15 mouse cellular contexts compared by ENCODE assay signal in the genomic region with DNA sequence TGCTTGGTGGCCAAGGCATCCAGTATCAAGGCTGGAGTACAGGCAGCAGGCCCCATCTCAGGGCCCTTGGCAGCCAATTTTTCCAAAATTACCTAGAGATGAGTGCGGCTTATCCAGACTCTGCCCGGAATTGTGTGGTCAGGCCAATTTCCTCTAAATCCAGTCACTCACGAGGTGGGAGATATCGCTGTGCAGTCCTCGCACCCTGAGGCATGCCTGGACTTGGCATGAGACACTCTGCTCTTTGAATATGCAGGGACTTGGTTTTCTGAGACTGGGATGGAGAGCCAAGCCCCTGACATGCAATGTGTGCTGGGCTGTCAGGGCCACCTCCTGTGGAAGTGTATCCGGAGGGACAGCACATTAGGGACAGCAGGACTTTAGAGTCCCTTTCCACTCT. TPM values are rescaled to one million over a fixed set of nuclear protein-coding genes. Genes with fewer than 3 reads are reported as not detected.
DNase-seq lines count a peak whose midpoint lies in the region; ATAC-seq lines count a peak whose summit lies in the region.
"Had no signal": no experiment of that assay in that cellular context is flagged by ENCODE, and none has a peak within 500 bp of the region (broad histone marks: within the 10 kb centered on the region; RNA-seq: fewer than 3 reads in every experiment).

No protein-coding gene starts in this region.

- H3K4me1 ChIP-seq in hindbrain, embryonic 10.5 days (replicated peaks) = peaks cover 48% of the 10 kb centered on the region
- peaks cover 15% of the 10 kb centered on the region for H3K4me1 ChIP-seq in hindbrain, embryonic 11.5 days (replicated peaks; ENCODE audit: control insufficient read depth, insufficient read depth, low read length)
- peaks cover 19% of the 10 kb centered on the region for H3K4me1 ChIP-seq in forebrain, embryonic 11.5 days (replicated peaks; ENCODE audit: control insufficient read depth, insufficient read depth, low read length)
- H3K4me1 ChIP-seq in hindbrain, embryonic 13.5 days (replicated peaks) = peaks cover 46% of the 10 kb centered on the region
- peaks cover 44% of the 10 kb centered on the region for H3K4me1 ChIP-seq in midbrain, embryonic 15.5 days

- no peaks in the 10 kb centered on the region for H3K36me3 ChIP-seq in hindbrain, embryonic 10.5 days
- no peaks in the 10 kb centered on the region for H3K36me3 ChIP-seq in hindbrain, embryonic 11.5 days (ENCODE audit: control insufficient read depth, insufficient read depth, low read length)
- no peaks in the 10 kb centered on the region for H3K36me3 ChIP-seq in forebrain, embryonic 11.5 days (ENCODE audit: control insufficient read depth, insufficient read depth, low read length)
- H3K36me3 ChIP-seq in hindbrain, embryonic 13.5 days = no peaks in the 10 kb centered on the region
- H3K36me3 ChIP-seq in midbrain, embryonic 15.5 days (replicated peaks) = no peaks in the 10 kb centered on the region
- H3K36me3 ChIP-seq: limb, embryonic 13.5 days had no signal

- H3K9ac ChIP-seq in hindbrain, embryonic 11.5 days (ENCODE audit: low read depth, low read length) = no peak overlapping the region
- H3K9ac ChIP-seq in forebrain, embryonic 11.5 days (ENCODE audit: low read length) = no peak overlapping the region; the same call in 1 of the 2 replicates
- H3K9ac ChIP-seq in hindbrain, embryonic 13.5 days = 0 out of 2 replicates have a peak overlapping the region, but pooled peaks have one; percentile 20
- H3K9ac ChIP-seq in midbrain, embryonic 15.5 days = no peak overlapping the region
- H3K9ac ChIP-seq: limb, embryonic 13.5 days had no signal

- H3K9me3 ChIP-seq in hindbrain, embryonic 10.5 days = no peaks in the 10 kb centered on the region
- no peaks in the 10 kb centered on the region for H3K9me3 ChIP-seq in hindbrain, embryonic 11.5 days (ENCODE audit: control insufficient read depth, low read length)
- no peaks in the 10 kb centered on the region for H3K9me3 ChIP-seq in forebrain, embryonic 11.5 days (ENCODE audit: control insufficient read depth, low read length)
- H3K9me3 ChIP-seq in hindbrain, embryonic 13.5 days = no peaks in the 10 kb centered on the region
- H3K9me3 ChIP-seq in midbrain, embryonic 15.5 days = no peaks in the 10 kb centered on the region
- H3K9me3 ChIP-seq: limb, embryonic 13.5 days had no signal

- no peak for ATAC-seq in hindbrain, embryonic 11.5 days (ENCODE audit: low FRiP score)
- no peak for ATAC-seq in forebrain, embryonic 11.5 days (replicated peaks; ENCODE audit: low FRiP score)
- ATAC-seq in hindbrain, embryonic 13.5 days (ENCODE audit: low FRiP score) = no peak
- no peak for ATAC-seq in midbrain, embryonic 15.5 days (replicated peaks)
- ATAC-seq: CD4-positive, CD25-positive, alpha-beta regulatory T cell, adult 4 months had no signal

- H3K4me3 ChIP-seq in hindbrain, embryonic 10.5 days = no peak overlapping the region
- no peak overlapping the region for H3K4me3 ChIP-seq in hindbrain, embryonic 11.5 days (ENCODE audit: low read depth, low read length)
- H3K4me3 ChIP-seq in forebrain, embryonic 11.5 days (ENCODE audit: low read depth, low read length) = no peak overlapping the region
- H3K4me3 ChIP-seq in hindbrain, embryonic 13.5 days = no peak overlapping the region
- no peak overlapping the region for H3K4me3 ChIP-seq in midbrain, embryonic 15.5 days
- H3K4me3 ChIP-seq: left cerebral cortex, adult 2 months; limb, embryonic 13.5 days had no signal

- DNase-seq in hindbrain, embryonic 10.5 days (ENCODE audit: low spot score) = no peak
- no peak for DNase-seq in hindbrain, embryonic 11.5 days (ENCODE audit: low spot score)
- no peak for DNase-seq in forebrain, embryonic 11.5 days (ENCODE audit: low spot score)
- no peak for DNase-seq in gastrocnemius, postnatal 4 days (ENCODE audit: low spot score in 2 of 2)
- DNase-seq in gastrocnemius, postnatal 25 days = no peak
- no peak for DNase-seq in adrenal gland, adult 8-10 months
- DNase-seq: adrenal gland, adult 2 months; cerebellum, adult 11 months; heart, postnatal 14 days had no signal

- no peak overlapping the region for H3K4me2 ChIP-seq in hindbrain, embryonic 11.5 days (replicated peaks; ENCODE audit: low read depth, low read length)
- no peak overlapping the region for H3K4me2 ChIP-seq in forebrain, embryonic 11.5 days (ENCODE audit: low read depth, low read length, severe bottlenecking)
- H3K4me2 ChIP-seq in hindbrain, embryonic 13.5 days = no peak overlapping the region
- H3K4me2 ChIP-seq in midbrain, embryonic 15.5 days = no peak overlapping the region
- H3K4me2 ChIP-seq: heart, embryonic 11.5 days; limb, embryonic 13.5 days had no signal

- 81% methylated on average over 6 of the region's 6 CpGs for WGBS in hindbrain, embryonic 10.5 days
- WGBS in hindbrain, embryonic 11.5 days = 85% methylated on average over 6 of the region's 6 CpGs
- WGBS in forebrain, embryonic 11.5 days = 79% methylated on average over 6 of the region's 6 CpGs
- WGBS in hindbrain, embryonic 13.5 days = 76% methylated on average over 6 of the region's 6 CpGs
- WGBS in midbrain, embryonic 15.5 days = 55% methylated on average over 6 of the region's 6 CpGs

- H3K27ac ChIP-seq in hindbrain, embryonic 10.5 days = peak overlapping the region; percentile 75; the same call in 1 of the 2 replicates
- no peak overlapping the region for H3K27ac ChIP-seq in hindbrain, embryonic 11.5 days (ENCODE audit: low read depth, low read length)
- H3K27ac ChIP-seq in forebrain, embryonic 11.5 days (ENCODE audit: low read depth, low read length) = peak overlapping the region; percentile 59; the same call in 1 of the 2 replicates
- H3K27ac ChIP-seq in hindbrain, embryonic 13.5 days = peak overlapping the region; percentile 84
- peak overlapping the region; percentile 90 for H3K27ac ChIP-seq in midbrain, embryonic 15.5 days
- H3K27ac ChIP-seq: left cerebral cortex, adult 2 months; limb, embryonic 13.5 days had no signal

- peaks cover 29% of the 10 kb centered on the region for H3K27me3 ChIP-seq in hindbrain, embryonic 10.5 days (ENCODE audit: insufficient read depth, poor library complexity, severe bottlenecking)
- no peaks in the 10 kb centered on the region for H3K27me3 ChIP-seq in hindbrain, embryonic 11.5 days (ENCODE audit: control insufficient read depth, insufficient read depth, low read length)
- no peaks in the 10 kb centered on the region for H3K27me3 ChIP-seq in forebrain, embryonic 11.5 days (ENCODE audit: control insufficient read depth, insufficient read depth, low read length)
- H3K27me3 ChIP-seq in hindbrain, embryonic 13.5 days = peaks cover 16% of the 10 kb centered on the region; the same call in 1 of the 2 replicates
- H3K27me3 ChIP-seq in midbrain, embryonic 15.5 days (replicated peaks) = no peaks in the 10 kb centered on the region
- H3K27me3 ChIP-seq: limb, embryonic 13.5 days had no signal

RNA-seq across cellular contexts. Expression of gene Cpne2, which starts 33.2 kb away (rescaled TPM):
- polyA plus RNA-seq in hindbrain, embryonic 10.5 days (2016; fragmentation: Nextera tagmentation; extraction: Ambion mirVana) = 10.0 and 11.1 TPM in 2 replicates
- 9.8 and 10.1 TPM in 2 replicates for polyA plus RNA-seq in hindbrain, embryonic 11.5 days (2014; fragmentation: Nextera tagmentation; extraction: Ambion mirVana)
- 19.9 and 23.1 TPM in 2 replicates for polyA plus RNA-seq in forebrain, embryonic 11.5 days (2014; fragmentation: Nextera tagmentation; extraction: Ambion mirVana)
- polyA plus RNA-seq in hindbrain, embryonic 13.5 days (2015; fragmentation: Nextera tagmentation; extraction: Ambion mirVana) = 13.8 and 18.3 TPM in 2 replicates
- 15.2 and 18.8 TPM in 2 replicates for polyA plus RNA-seq in midbrain, embryonic 15.5 days (2015; fragmentation: Nextera tagmentation; extraction: Ambion mirVana)
- 10 to 100 TPM; 20.1 to 27.0 TPM for total RNA-seq in gastrocnemius, postnatal 4 days (2021)
- 1 to 10 TPM; 5.1 to 9.8 TPM for total RNA-seq in gastrocnemius, postnatal 25 days (2021)
- 10 to 100 TPM; 15.9 to 29.0 (median 22.4) TPM for total RNA-seq in adrenal gland, adult 8-10 months (2022)

RNA-seq across cellular contexts. Expression of gene Rspry1, which starts 35.7 kb away (rescaled TPM):
- 41.8 and 42.7 TPM in 2 replicates for polyA plus RNA-seq in hindbrain, embryonic 10.5 days (2016; fragmentation: Nextera tagmentation; extraction: Ambion mirVana)
- 45.5 and 50.4 TPM in 2 replicates for polyA plus RNA-seq in hindbrain, embryonic 11.5 days (2014; fragmentation: Nextera tagmentation; extraction: Ambion mirVana)
- 53.4 and 55.2 TPM in 2 replicates for polyA plus RNA-seq in forebrain, embryonic 11.5 days (2014; fragmentation: Nextera tagmentation; extraction: Ambion mirVana)
- polyA plus RNA-seq in hindbrain, embryonic 13.5 days (2015; fragmentation: Nextera tagmentation; extraction: Ambion mirVana) = 53.0 and 54.6 TPM in 2 replicates
- polyA plus RNA-seq in midbrain, embryonic 15.5 days (2015; fragmentation: Nextera tagmentation; extraction: Ambion mirVana) = 53.3 and 56.1 TPM in 2 replicates
- 10 to 100 TPM; 20.2 to 22.7 TPM for total RNA-seq in gastrocnemius, postnatal 4 days (2021)
- 1 to 10 TPM; 7.9 to 8.3 TPM for total RNA-seq in gastrocnemius, postnatal 25 days (2021)
- 10 to 100 TPM; 20.4 to 30.0 (median 22.5) TPM for total RNA-seq in adrenal gland, adult 8-10 months (2022)

RNA-seq across cellular contexts. Expression of gene Fam192a, which starts 35.8 kb away (rescaled TPM):
- polyA plus RNA-seq in hindbrain, embryonic 10.5 days (2016; fragmentation: Nextera tagmentation; extraction: Ambion mirVana) = 82.4 and 86.2 TPM in 2 replicates
- polyA plus RNA-seq in hindbrain, embryonic 11.5 days (2014; fragmentation: Nextera tagmentation; extraction: Ambion mirVana) = 110 TPM in 2 replicates
- polyA plus RNA-seq in forebrain, embryonic 11.5 days (2014; fragmentation: Nextera tagmentation; extraction: Ambion mirVana) = 102 and 108 TPM in 2 replicates
- 89.0 and 94.0 TPM in 2 replicates for polyA plus RNA-seq in hindbrain, embryonic 13.5 days (2015; fragmentation: Nextera tagmentation; extraction: Ambion mirVana)
- 75.0 and 75.2 TPM in 2 replicates for polyA plus RNA-seq in midbrain, embryonic 15.5 days (2015; fragmentation: Nextera tagmentation; extraction: Ambion mirVana)
- 10 to 100 TPM; 27.1 to 33.0 TPM for total RNA-seq in gastrocnemius, postnatal 4 days (2021)
- 10 to 100 TPM; 16.7 to 18.7 TPM for total RNA-seq in gastrocnemius, postnatal 25 days (2021)
- 10 to 100 TPM; 35.4 to 45.5 (median 42.4) TPM for total RNA-seq in adrenal gland, adult 8-10 months (2022)
